Mouse (Mus musculus): ENCODE measurements around the gene Fosb. TPM values are rescaled to one million over a fixed set of nuclear protein-coding genes. Genes with fewer than 3 reads are reported as not detected.
A peak's percentile ranks its signal among the peaks of the same experiment; 100 is the strongest.

Fosb gene
- 1 to 10 TPM in 1 of 2 experiments, under 1 TPM in 1; 0.60 to 1.2 TPM for total RNA-seq (2021)
- long read RNA-seq, experiment 1, result 0 reads
- long read RNA-seq, experiment 2, result 0 reads

DNA sequence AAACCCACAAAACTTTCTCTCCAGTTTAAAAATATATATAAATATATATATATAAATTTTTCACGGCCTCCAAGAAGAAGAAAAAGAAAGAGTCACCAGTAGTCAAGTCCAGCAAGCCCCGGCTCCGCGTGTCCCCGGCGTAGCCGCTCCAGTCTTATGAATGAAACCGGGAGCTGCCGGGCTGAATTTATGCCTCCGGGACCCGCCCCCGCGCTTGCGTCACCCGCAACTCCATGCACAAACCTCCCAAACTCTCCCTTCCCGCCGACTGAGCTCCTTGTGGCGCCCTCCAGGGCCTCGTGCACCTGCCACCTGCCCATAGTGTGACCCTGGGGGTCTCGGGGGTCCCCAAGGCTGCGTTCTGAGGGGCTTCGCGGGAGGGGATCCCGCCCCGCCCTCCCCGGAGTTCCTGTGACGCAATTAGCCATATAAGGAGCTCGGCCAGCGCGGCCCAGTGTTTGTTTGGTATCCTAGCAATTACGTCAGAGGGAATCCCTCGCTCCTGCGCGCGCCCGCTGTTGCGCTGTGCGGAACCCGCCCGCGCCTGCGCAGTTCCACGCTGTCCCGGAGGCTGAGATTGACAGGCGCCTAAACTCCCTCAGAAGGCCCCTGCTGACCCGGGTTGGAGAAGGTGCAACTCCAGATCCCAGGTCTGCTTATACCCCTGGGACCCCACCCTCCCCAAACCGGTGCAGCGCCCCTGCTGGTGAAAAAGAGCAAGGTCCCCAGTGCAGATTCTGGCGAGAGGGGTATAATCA, at the start of gene Fosb:
Gene Fosb (minus strand): TSS at position 168 of the 758 bp plus-strand sequence.
- peak; percentile 96 to 97 for DNase-seq
- intact Hi-C loops (cut with DNase I), result no loop called here

DNA sequence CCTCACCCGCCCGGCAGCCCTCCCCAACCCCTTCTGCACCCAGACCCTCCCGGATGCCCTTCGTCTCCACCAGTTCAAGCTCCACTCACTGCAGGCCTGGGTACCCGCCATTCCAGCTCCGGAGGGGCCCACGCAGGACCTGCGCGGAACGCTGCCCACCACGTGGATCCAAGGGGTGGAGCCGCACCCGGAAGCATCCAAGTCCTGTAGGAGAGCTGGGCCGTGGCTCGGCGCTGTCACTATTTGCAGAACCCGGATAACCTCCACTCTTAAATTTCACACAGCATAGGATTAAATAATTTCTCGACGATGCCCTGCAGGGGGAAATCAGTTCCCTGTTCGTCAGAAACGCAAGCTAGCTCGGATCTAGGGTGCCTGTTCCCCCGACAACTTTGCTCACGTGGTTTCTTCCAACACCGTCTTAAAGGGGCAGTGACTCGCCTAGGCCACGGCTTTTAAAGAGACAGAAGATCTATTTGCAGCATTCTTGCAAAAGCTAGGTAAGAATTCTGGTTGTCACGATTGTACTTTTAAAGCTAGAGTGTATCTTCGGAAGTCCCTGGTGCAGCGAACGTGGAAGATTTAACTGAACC, 49.5 kb upstream of the Fosb start, which contains the start of the genes Cd3eap and Ppp1r13l:
Gene Cd3eap (minus strand): TSS at position 185 of the 593 bp plus-strand sequence.
Gene Ppp1r13l (plus strand): TSS at position 451 of the 593 bp plus-strand sequence.
- DNase-seq, result peak; percentile 86 to 90
- intact Hi-C loops (cut with DNase I), result no loop called here

DNA sequence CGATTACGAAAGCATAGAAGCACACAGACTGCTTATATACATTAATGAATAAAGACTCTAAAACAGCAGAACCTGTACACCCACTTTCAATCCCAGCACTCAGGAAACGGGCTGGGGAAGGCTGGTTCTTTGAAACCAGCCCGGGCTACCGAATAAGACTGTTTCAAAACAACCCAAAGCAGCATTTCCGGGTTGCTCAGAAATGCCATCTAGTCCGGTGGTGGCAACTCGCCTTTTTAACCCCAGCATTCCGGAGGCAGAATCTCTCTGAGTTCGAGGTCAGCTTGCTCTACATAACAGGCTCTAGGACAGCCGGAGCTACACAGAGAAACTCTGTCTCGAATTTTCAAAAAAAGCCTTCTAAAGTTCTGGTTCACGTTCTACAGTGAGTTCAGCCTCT, 48.8 kb upstream of the Fosb start:
- intact Hi-C loops (cut with DNase I), result no loop called here
- no peak for DNase-seq

DNA sequence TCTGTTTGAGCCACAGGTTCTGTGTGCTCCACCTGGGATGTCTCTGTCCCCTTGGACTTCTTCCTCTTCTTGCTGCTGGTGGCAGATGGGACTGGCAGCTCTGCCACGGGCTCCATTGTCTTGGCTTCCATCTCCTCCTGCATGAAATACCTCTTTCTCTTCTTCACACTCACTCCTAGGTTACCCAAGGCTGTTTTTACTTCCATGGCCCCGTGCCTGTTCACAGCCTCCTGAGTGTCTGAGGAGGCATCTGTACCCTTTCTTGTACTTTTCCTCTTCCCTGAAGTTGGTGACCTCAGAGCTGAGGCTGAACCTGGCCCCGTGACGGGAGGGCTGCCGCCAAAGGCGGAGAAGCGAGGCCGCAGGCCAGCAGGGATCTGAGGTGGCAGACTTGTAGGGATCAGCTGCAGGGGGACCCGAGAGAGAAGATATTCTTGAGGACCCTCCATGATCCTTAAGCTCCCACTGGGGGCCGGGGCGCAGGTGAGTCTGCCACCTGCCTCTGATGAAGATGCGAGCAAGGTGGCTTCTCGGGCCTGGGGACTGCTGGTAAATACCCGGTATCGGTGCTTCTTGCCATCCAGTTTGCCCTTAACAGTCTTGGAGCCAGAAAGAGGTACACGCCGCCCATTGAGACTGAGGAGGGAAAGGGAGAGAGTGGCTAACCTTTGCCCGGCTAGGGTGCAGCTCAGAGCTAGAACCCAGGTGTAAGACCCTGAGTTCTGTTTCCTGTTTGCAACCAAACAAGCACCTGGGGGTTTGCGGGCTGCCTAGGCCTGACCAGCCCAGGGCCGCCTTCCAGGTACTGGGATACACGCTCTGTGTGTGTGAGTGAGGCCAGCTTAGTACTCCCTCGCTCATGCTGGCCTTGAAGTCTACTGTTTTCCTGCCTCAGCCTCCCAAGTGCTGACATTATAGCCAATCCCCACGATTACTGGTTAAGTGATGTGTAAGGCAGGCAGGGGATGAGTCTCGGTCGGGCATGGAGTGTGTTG, 47.8 kb upstream of the Fosb start:
- no peak for DNase-seq
- intact Hi-C loops (cut with DNase I), result no loop called here

DNA sequence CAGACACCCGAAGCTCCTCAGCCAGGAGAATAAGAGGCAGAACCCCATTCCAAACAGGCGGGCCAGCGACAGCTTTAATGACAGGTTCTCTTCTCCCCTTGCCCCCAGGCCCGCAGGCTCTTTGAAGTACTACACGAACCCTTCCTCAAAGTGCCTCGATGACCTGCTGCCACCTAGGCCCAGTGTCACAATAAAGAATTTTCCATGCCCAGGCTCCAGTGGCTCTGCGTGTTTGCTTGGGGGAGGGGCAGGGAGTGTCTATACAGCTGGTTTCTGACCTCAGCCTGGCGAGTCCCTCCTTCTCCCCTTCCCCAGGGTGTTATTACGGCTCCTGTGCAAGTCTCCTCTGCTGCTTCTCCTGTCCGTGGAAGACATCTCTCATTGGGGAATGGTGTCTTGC, 46.5 kb upstream of the Fosb start:
- DNase-seq, result no peak
- intact Hi-C loops (cut with DNase I), result no loop called here

DNA sequence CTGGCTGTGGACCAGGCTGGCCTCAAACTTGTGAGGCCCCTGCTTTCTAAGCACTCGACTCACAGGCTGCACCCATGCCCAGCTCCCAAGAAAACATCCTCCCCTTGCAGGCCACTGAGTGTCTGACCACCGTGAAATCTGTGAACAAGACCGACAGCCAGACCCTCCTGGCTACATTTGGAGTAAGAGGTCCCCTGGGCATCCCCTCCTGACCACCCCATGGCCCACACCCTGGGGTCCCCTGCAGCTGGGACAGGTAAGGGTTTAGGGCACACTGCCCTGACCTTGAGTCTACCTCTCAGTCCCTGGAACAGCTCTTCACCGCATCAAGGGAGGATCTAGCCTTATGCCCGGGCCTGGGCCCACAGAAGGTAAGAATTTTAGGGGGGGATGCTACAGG, 45.1 kb upstream of the Fosb start:
- no peak for DNase-seq
- intact Hi-C loops (cut with DNase I), result no loop called here

DNA sequence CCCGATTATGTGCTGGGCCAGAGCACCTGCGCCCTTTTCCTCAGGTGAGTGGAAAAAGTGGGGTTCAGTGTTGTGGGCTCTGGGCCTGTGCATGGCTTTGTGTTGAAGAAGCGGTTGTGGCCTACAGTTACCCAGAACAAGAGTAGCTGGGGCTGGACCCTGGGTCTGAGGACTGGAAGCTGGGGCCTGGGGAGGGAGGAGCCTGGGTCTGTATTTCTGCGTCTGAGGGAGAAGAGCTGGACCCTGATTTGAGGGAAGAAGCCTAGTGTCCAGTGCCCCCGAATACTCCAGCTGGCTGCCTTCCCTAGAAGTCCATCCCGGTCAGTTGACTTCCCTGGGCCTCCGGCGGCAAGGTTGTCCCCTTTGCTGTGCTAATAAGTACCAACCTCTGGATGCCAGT, 40.4 kb upstream of the Fosb start:
- no peak for DNase-seq
- intact Hi-C loops (cut with DNase I), result no loop called here

DNA sequence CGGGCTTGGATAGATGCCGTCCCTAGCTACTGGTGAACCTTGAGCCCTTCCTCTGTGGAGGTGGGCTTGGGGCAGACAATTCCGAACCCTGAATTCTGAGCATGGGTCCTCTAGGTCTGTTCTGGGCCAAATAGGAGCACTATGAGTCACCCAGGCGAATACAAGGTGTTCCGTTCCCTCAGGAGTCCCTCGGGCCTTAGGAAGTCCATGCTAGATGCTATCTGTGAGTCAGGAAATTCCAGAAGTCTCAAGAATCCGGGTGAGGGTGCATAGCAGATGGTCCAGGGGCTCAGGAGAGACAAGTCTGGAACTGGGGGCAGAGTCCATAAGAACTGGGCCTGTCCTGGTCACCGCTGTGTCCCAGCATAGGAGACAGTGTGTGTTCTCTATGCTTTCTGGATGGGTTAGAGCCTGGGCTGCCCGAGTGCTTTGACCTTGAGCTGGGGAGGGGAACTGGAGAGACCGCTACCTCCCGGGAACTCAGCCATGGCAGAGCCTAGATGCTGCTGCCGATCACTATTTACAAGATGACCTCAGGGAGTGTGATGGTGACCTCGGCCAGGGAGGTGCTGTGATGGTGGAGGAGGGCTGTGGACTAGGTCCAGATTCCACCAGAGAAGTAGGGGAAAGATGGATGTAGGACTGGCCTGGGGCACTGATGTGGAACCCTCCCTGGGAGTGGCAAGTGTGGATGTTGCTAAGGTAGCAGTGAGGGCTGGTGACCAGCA, 39.5 kb upstream of the Fosb start:
- DNase-seq, result no peak
- intact Hi-C loops (cut with DNase I), result no loop called here

DNA sequence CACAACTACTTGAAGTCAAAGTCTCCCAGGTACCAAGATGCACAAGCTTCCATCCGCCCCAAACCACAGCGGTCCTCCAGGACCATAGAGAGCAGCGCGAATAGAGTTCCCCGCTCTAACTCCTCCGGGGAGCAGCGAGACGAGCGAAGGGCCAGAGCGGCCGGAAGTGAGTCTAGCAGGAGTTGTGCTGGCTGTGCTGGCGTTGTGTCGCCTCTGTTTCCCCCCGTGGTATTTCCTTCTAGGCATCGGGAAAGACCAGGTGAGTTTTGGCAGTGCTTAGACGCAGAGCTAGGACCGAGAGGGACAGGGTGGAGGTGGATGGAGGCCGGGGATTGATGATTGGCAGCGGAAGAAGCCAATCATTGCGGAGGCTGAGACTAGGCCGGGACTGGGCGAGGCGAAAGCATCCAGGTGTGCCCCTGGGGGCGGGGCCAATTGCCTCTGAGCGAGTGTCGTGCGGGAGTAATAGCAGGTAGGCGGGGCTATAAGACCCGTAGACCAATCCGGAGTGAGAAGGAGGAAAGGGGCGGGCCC, 35.2 kb upstream of the Fosb start:
- DNase-seq, result peak; percentile 91 to 93
- intact Hi-C loops (cut with DNase I), result loop anchor here (5.0 kb wide), 1 partner anchor 168 kb away; the partner anchor contains the start of gene Eml2

DNA sequence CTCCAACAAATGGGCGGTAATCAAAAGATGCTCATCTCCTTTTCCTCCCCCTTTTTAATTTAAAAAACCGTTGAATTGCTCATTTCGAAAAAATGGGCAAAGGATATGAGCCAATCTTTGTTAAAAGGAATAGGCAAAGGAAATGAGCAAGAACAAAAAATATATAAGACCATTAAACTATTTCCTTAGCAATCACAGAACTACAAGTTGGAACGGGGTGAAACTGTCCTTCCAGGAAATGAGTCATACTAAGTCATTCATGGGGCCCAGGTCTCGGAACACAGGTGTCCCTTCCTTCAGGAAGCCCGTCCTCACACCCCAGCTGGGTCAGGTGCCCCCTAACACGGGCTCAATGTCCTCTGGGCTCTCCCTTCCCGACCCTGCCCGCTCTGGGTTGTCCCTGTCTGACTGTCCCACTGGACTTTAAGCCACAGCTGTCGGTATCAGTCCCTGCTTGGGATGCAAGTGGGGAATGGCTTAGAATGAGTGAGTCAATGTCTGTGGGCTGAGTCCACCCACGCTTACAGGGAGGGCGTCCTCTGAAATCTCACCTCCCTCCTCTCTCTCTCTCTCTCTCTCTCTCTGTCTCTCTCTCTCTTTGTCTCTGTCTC, 34.5 kb upstream of the Fosb start, which contains the start of gene Ercc1:
Gene Ercc1 (plus strand): TSS at position 542 of the 611 bp plus-strand sequence.
- DNase-seq, result peak in 1 of 2 experiments; percentile 28
- intact Hi-C loops (cut with DNase I), result loop anchor here (5.0 kb wide), 1 partner anchor 167 kb away; the partner anchor contains the start of gene Eml2

DNA sequence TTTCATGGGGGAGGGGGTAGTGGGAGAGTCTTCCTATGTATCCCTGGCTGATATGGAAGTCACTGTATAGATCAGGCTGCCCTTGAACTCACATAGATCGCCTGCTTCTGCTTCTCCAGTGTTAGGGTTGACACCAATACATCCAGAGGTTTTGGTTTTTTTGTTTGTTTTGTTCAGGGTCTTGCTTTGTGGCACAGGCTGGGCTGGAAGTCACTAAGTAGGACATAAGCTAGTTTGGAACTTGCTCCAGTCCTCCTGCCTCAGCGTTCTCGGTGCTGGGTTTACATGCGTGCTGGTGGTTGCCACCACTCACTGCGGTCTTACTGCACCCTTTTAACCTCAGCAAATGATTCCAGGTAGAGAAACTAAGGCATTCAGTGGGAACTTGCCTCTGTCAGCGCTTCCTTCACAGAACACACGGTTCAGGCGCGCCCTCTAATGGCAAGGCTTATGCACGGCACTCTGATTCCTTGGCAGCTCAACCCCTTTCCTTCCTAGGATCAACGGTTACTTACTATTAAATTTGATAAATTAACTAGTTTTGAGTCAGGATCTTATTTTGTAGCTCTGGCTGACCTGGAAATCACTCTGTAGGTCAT, 33.5 kb upstream of the Fosb start:
- intact Hi-C loops (cut with DNase I), result loop anchor here (1.0 to 5.0 kb wide), 3 partner anchors 43 to 166 kb away; partner anchors contain the start of gene Eml2
- peak; percentile 84 to 86 for DNase-seq

DNA sequence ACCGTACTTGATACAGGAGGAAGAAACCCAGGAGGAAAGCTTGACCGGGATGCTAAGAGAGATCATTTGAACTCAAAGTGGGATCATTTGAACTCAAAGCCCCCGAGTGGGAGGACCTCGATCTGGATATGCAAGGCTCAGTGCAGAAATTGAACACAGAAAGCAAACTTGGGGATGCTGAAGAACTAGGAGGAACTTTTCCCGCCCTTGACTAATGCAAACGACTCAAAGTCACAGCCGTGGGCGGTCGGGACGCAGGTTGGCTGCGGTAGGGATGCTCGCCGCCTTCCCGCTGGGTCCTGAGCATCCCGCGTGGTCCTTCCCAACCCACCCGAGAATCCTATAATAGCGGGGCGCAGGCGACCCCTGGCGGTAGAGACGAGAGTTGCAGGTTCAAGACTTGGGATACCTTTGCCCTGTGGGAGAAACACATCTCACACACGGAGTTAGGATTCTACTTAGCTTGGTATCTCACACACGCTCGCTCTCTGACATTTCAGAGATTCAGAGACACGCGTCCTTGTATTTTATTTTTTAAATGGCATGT, 32.7 kb upstream of the Fosb start:
- peak; percentile 91 to 94 for DNase-seq
- intact Hi-C loops (cut with DNase I), result loop anchor here (1.0 to 5.0 kb wide), 3 partner anchors 42 to 165 kb away; partner anchors contain the start of gene Eml2

DNA sequence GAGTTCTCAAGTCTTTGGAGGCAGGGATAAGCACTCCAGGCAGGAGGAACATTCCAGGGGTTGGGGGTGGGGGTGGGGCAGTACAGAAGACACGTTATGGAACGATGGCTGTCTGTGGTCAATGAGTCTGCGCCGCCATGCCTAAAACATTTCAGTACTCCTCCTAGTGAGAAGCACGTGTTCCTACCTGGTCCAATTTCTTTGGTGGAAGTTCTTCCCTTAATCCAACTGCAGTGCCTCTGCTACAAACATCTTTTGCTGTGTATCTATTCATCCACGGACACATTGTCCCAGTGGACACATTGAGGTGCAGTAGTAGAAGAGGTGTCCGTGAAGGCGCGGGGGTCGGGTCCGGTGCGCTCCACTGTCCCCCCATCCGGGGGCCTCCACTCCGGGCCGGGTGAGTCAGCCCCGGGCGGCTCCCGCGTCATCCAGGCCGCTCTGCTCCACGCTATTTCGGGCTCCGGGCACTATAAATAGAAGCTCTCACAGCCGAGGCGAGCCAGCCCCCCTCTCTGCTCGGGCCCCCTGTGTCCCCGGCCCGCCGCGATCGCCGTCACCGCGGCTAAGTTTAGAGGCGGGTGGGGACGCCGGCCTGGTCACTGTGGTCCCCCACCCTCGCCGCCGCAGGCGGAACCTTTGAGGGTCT, 32.0 kb upstream of the Fosb start:
- intact Hi-C loops (cut with DNase I), result loop anchor here (2.0 to 5.0 kb wide), 2 partner anchors 103 to 165 kb away; partner anchors contain the start of gene Eml2
- peak; percentile 73 to 76 for DNase-seq

DNA sequence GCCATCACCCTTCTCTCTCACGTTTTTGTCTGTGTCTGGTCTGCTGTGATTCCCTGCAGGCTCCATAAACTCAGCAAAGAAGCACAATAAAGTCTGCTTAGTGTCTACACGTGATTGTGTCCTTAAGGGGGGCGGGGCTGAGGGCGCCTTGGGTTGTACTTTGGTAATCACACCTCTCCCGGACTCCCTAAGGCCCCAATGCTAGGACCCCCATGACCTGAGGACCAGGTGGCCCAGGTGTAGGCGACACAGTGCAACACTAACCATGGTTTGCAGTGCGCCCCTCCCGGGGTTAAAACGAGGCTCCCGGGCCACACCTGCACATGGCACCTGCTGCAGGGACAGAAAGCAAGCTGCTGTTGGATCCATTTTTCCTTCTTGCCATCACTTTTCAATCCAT, 31.4 kb upstream of the Fosb start:
- DNase-seq, result no peak
- intact Hi-C loops (cut with DNase I), result loop anchor here (5.0 kb wide), 1 partner anchor 164 kb away; the partner anchor contains the start of gene Eml2

DNA sequence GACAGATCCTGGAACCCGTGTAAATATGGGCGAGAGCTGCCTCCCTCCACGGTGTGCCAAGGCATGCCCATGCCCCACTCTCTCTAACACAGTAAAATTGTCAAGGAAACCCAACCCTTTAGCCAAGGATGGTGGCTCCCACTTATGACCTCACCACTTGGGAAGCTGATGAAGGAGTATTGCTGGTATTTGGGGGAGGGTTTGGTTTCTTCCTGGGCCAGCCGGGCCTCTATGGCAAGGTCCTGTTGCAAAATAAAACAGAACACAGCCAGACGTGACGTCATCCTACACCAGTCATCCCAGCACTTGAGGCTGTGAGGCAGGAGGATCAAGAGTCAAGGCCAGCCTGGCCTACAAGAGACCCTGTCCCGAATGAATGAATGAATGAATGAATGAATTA, 28.7 kb upstream of the Fosb start:
- no peak for DNase-seq
- intact Hi-C loops (cut with DNase I), result no loop called here

DNA sequence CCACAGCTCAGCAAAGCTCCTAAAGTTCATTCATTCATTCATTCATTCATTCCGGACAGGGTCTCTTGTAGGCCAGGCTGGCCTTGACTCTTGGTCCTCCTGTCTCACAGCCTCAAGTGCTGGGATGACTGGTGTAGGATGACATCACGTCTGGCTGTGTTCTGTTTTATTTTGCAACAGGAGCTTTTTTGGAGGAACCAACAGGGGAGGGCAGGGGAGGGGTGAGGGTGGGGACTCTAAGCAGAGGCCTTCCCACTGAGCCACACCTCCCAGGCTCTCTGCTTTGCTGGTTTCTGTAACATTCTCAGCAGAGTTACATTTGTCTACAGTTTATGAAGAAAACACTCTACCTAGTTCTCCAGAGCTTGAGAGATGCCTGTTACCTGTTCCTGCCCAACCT, 28.2 kb upstream of the Fosb start:
- no peak for DNase-seq
- intact Hi-C loops (cut with DNase I), result no loop called here

DNA sequence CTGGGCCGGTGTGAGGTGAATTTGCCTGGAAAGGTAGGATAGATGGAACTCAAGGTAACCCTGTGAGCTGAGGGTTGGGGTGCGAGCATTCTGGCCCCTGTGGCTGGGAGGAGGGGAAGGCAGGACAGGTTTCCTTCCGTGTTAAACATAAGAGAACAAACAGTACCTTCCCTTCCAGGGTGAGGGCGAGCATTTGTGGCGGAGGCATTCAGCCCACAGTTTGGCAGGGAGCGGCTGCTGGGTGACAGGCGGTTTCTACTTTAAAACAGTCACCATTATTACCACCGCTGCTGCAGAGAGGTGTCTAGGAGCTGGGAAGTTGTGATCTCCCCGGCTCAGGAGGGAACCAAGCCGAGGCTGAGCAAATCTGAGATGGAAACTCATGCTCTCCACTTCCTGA, 27.3 kb upstream of the Fosb start:
- no peak for DNase-seq
- intact Hi-C loops (cut with DNase I), result no loop called here

DNA sequence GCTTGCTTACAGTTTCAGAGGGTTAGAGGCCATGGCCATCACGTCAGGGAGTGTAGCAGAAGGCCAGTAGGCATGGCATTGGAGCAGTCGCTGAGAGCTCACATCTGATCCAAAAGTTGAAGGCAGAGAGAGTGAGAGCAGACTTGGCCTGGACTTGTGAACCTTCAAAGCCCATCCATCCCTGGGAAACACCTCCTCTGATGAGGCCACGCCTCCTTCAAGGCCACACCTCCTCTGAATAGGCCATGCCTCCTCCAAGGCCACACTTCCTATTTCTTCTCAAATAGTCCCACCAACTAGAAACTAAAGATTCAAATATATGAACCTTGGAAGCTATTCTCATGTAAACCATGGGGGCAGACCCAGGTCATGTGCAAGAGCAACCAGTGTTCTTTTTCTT, 25.7 kb upstream of the Fosb start:
- DNase-seq, result no peak

More for the DNA sequence above, 25.7 kb upstream of the Fosb start:
- intact Hi-C loops (cut with DNase I), result no loop called here
